8 mouse cellular contexts compared by ENCODE assay signal in the genomic region with DNA sequence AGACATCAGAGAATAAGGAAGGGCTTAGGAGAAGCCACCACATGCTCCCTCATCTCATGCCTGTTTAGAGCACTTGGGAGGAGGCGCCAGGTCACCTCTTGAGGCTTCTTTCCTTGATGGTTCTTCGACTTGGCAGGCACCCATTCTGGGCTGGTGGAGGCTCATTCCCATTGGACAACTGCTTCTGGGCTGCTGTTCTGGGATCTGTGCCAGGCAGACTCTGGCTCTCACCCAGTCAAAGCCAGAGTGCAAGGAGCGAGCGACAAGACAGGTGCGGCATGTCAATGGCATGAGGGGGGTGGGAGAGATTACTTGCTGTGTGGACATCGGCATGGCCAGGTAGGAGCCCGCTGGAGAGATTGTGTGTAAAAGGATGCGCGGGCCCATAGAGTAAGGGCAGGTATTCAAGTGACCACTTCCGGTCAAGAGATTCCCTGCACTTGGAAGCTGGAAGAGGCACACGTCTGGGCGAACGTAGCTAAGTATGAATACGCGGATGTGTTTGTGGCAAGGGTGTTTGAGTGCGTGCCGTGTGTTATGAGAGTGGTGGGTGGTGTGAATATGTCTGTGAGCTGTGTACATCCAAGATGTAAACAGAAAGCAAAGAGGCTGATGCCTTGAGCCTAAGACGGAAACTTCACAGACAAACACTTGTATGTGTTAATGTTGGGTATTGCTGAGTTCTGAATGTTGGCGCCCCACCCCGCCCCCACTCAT. TPM values are rescaled to one million over a fixed set of nuclear protein-coding genes. Genes with fewer than 3 reads are reported as not detected.
DNase-seq lines count a peak whose midpoint lies in the region; ATAC-seq and TF ChIP-seq lines count a peak whose summit lies in the region.
"Had no signal": no experiment of that assay in that cellular context is flagged by ENCODE, and none has a peak within 500 bp of the region (broad histone marks: within the 10 kb centered on the region; RNA-seq: fewer than 3 reads in every experiment).

No protein-coding gene starts in this region.

- H3K4me3 ChIP-seq in lung, adult 2 months (replicated peaks; ENCODE audit: extremely low read depth, low read depth, low read length): no peak overlapping the region
- H3K4me3 ChIP-seq: stomach, embryonic 15.5 days had no signal

- no peak for TF ChIP-seq CTCF in lung, adult 2 months (IDR thresholded peaks at IDR 0.05; ENCODE audit: insufficient read depth, low read length)
- no peak for TF ChIP-seq CTCF in brain, embryonic 14.5 days (IDR thresholded peaks at IDR 0.05; ENCODE audit: borderline replicate concordance, extremely low read depth, insufficient read depth, insufficient read length)

- TF ChIP-seq POLR2A in lung, adult 2 months (IDR thresholded peaks at IDR 0.05; ENCODE audit: borderline replicate concordance, extremely low read depth, low read depth, low read length): no peak
- no peak for TF ChIP-seq POLR2A in brain, embryonic 14.5 days (IDR thresholded peaks at IDR 0.05; ENCODE audit: borderline replicate concordance, extremely low read depth, insufficient read depth, insufficient read length, poor library complexity, severe bottlenecking)

- WGBS in lung, adult 2 months: 73% methylated on average over 20 of the region's 20 CpGs

- no peaks in the 10 kb centered on the region for H3K4me1 ChIP-seq in lung, adult 2 months (ENCODE audit: control insufficient read depth, insufficient read depth, low read length)

- DNase-seq in lung, adult 18-20 months: peak; percentile 17 to 38
- DNase-seq in lung, adult 2 months: no peak
- DNase-seq in brain, embryonic 14.5 days (ENCODE audit: low read depth): peak; percentile 80
- peak; percentile 76 to 77 for DNase-seq in heart, adult 18-20 months
- DNase-seq in kidney, postnatal 4 days: peak; percentile 68 to 76
- DNase-seq in embryo, embryonic 11 days: no peak

- no peak for ATAC-seq in frontal cortex, adult (ENCODE audit: low TSS enrichment)

RNA-seq across cellular contexts. Expression of gene Lrrn2, which starts 35.8 kb away (rescaled TPM):
- 2.0 and 2.9 TPM in 2 replicates for polyA plus RNA-seq in lung, adult 2 months (2012; rRNA removed)
- 43.4 and 54.4 TPM in 2 replicates for polyA plus RNA-seq in brain, embryonic 14.5 days (2012; rRNA removed)
- total RNA-seq in heart, adult 18-20 months (2021): 1 to 10 TPM; 3.8 to 4.2 TPM

Comparison
In these comparisons a context has a peak if more than half of its experiments do, and no peak if none do; other contexts are left out.
1. DNase-seq: peak in lung, adult 18-20 months (2 of 2), brain, embryonic 14.5 days (single experiment), heart, adult 18-20 months (2 of 2) and kidney, postnatal 4 days (2 of 2); none in lung, adult 2 months (single experiment) and embryo, embryonic 11 days (single experiment).
2. RNA of gene Lrrn2, which starts 35.8 kb away (polyA plus RNA-seq): 43.4 to 54.4 TPM in brain, embryonic 14.5 days; 2.0 to 2.9 TPM in lung, adult 2 months; every median in the first group is over 10 times any median in the second.